Mouse (Mus musculus): ENCODE data around the gene Dnajb7.

Dnajb7 gene

GRCm38 (mm10) chr15:81364271-81364670 lies 43.8 kb downstream of the Dnajb7 start:
- DNase-seq, result no peak

GRCm38 (mm10) chr15:81362501-81362900 lies 45.6 kb downstream of the Dnajb7 start:
- DNase-seq, result no peak

- no peak for DNase-seq
Observed at GRCm38 (mm10) chr15:81361417-81362015, 46.6 kb downstream of the Dnajb7 start.

- no peak for DNase-seq
Observed at GRCm38 (mm10) chr15:81361022-81361404, 47.1 kb downstream of the Dnajb7 start.

- DNase-seq, result peak; percentile 90
Observed at GRCm38 (mm10) chr15:81360345-81361021, 47.6 kb downstream of the Dnajb7 start, which contains the start of gene Slc25a17. Slc25a17 (minus strand) TSS chr15:81360812.

GRCm38 (mm10) chr15:81359421-81359820 lies 48.7 kb downstream of the Dnajb7 start:
- no peak for DNase-seq

GRCm38 (mm10) chr15:81358943-81359342 lies 49.2 kb downstream of the Dnajb7 start:
- DNase-seq, result no peak

- DNase-seq, result no peak
Observed at GRCm38 (mm10) chr15:81356946-81357345, 51.2 kb downstream of the Dnajb7 start.

Measured in cerebellum, adult 11 months (tissue).